9 mouse cellular contexts compared by ENCODE assay signal in genomic region chr13:37824956-37825645, GRCm38 (mm10). TPM values are rescaled to one million over a fixed set of nuclear protein-coding genes. Genes with fewer than 3 reads are reported as not detected.
DNase-seq lines count a peak whose midpoint lies in the region; ATAC-seq and TF ChIP-seq lines count a peak whose summit lies in the region.
"Had no signal": no experiment of that assay in that cellular context is flagged by ENCODE, and none has a peak within 500 bp of the region (broad histone marks: within the 10 kb centered on the region; RNA-seq: fewer than 3 reads in every experiment).

No protein-coding gene starts in this region.

- peak overlapping the region; percentile 64; the same call in 1 of the 2 replicates for H3K9ac ChIP-seq in hindbrain, embryonic 11.5 days (ENCODE audit: low read depth, low read length)

- DNase-seq in cerebellum, adult 2 months, result peak in 1 of 2 experiments; percentile 13
- DNase-seq in cerebellum, adult 9-10 months, result no peak
- DNase-seq in embryo, embryonic 10.5 days (ENCODE audit: low spot score), result peak; percentile 64
- peak; percentile 52 for DNase-seq in hindbrain, embryonic 11.5 days (ENCODE audit: low spot score)
- peak; percentile 77 for DNase-seq in liver
- DNase-seq in gastrocnemius, postnatal 14 days, result no peak

- peak overlapping the region; percentile 95 for H3K4me2 ChIP-seq in hindbrain, embryonic 11.5 days (replicated peaks; ENCODE audit: low read depth, low read length)

- peaks cover 13% of the 10 kb centered on the region; the same call in 1 of the 2 replicates for H3K27me3 ChIP-seq in cerebellum, adult 2 months (ENCODE audit: control insufficient read depth, insufficient read depth, low read length)
- H3K27me3 ChIP-seq in C2C12 (ENCODE audit: control insufficient read depth, insufficient read depth, insufficient read length), result no peaks in the 10 kb centered on the region
- H3K27me3 ChIP-seq in hindbrain, embryonic 11.5 days (ENCODE audit: control insufficient read depth, insufficient read depth, low read length), result peaks cover 10% of the 10 kb centered on the region; the same call in 1 of the 2 replicates
- H3K27me3 ChIP-seq: Patski had no signal

- no peaks in the 10 kb centered on the region for H3K36me3 ChIP-seq in C2C12 (ENCODE audit: control insufficient read depth, insufficient read depth)
- no peaks in the 10 kb centered on the region for H3K36me3 ChIP-seq in hindbrain, embryonic 11.5 days (ENCODE audit: control insufficient read depth, insufficient read depth, low read length)

- H3ac ChIP-seq in C2C12 (ENCODE audit: control insufficient read depth, insufficient read length, low read depth), result peak overlapping the region; percentile 97

- WGBS in cerebellum, adult 2 months, result 15% methylated on average over 27 of the region's 27 CpGs
- WGBS in hindbrain, embryonic 11.5 days, result under 1% methylated on average over 27 of the region's 27 CpGs
- 21% methylated on average over 27 of the region's 27 CpGs for WGBS in olfactory bulb, adult 2 months

- peak; percentile 10; the same call in 1 of the 2 replicates for ATAC-seq in hindbrain, embryonic 11.5 days (ENCODE audit: low FRiP score)
- ATAC-seq: Patski had no signal

- H3K4me3 ChIP-seq in cerebellum, adult 2 months (replicated peaks; ENCODE audit: insufficient read depth, low read depth, low read length), result peak overlapping the region; percentile 67
- no peak overlapping the region for H3K4me3 ChIP-seq in C2C12 (ENCODE audit: insufficient read depth, poor library complexity, severe bottlenecking)
- peak overlapping the region; percentile 79 for H3K4me3 ChIP-seq in hindbrain, embryonic 11.5 days (ENCODE audit: low read depth, low read length)
- peak overlapping the region; percentile 66 for H3K4me3 ChIP-seq in olfactory bulb, adult 2 months (ENCODE audit: insufficient read depth, low read depth, low read length)

- H3K9me3 ChIP-seq in hindbrain, embryonic 11.5 days (ENCODE audit: control insufficient read depth, low read length), result no peaks in the 10 kb centered on the region

- intact Hi-C loops in gastrocnemius, postnatal 14 days (cut with DNase I; ENCODE audit: low total_unique reads), result no loop called here

- no peak overlapping the region for H3K27ac ChIP-seq in cerebellum, adult 2 months (ENCODE audit: insufficient read depth, low read length)
- no peak overlapping the region for H3K27ac ChIP-seq in hindbrain, embryonic 11.5 days (ENCODE audit: low read depth, low read length)
- no peak overlapping the region for H3K27ac ChIP-seq in olfactory bulb, adult 2 months (ENCODE audit: insufficient read depth, low read depth, low read length)

- TF ChIP-seq CTCF in cerebellum, adult 2 months (IDR thresholded peaks at IDR 0.05; ENCODE audit: borderline replicate concordance, insufficient read depth, low read depth, low read length), result no peak
- no peak for TF ChIP-seq CTCF in C2C12 (IDR thresholded peaks at IDR 0.05; ENCODE audit: control insufficient read depth, insufficient read depth, insufficient read length)
- no peak for TF ChIP-seq CTCF in olfactory bulb, adult 2 months (IDR thresholded peaks at IDR 0.05; ENCODE audit: insufficient read depth, low read depth, low read length)

- H3K79me2 ChIP-seq in C2C12 (ENCODE audit: control insufficient read depth, insufficient read depth), result peaks cover 40% of the 10 kb centered on the region

- H3K79me3 ChIP-seq in C2C12 (ENCODE audit: low read depth), result peaks cover 26% of the 10 kb centered on the region

- H3K4me1 ChIP-seq in cerebellum, adult 2 months (ENCODE audit: control insufficient read depth, insufficient read depth, low read length), result no peaks in the 10 kb centered on the region; the same call in 1 of the 2 replicates
- H3K4me1 ChIP-seq in hindbrain, embryonic 11.5 days (replicated peaks; ENCODE audit: control insufficient read depth, insufficient read depth, low read length), result peaks cover 4% of the 10 kb centered on the region; the same call in 1 of the 2 replicates
- H3K4me1 ChIP-seq in olfactory bulb, adult 2 months (ENCODE audit: control insufficient read depth, insufficient read depth, low read length), result peaks cover 14% of the 10 kb centered on the region

- no peak for TF ChIP-seq POLR2A in cerebellum, adult 2 months (IDR thresholded peaks at IDR 0.05; ENCODE audit: borderline replicate concordance, insufficient read depth, low read length)
- no peak for TF ChIP-seq POLR2A in olfactory bulb, adult 2 months (IDR thresholded peaks at IDR 0.05; ENCODE audit: insufficient read depth, low read depth, low read length)

TF ChIP-seq in C2C12, 6 proteins besides CTCF, POLR2A, EP300 and RAD21:
- no peak for TF ChIP-seq MYOG (IDR thresholded peaks at IDR 0.05; ENCODE audit: control insufficient read depth, extremely low read depth, insufficient read length)
- no peak for TF ChIP-seq USF1 (IDR thresholded peaks at IDR 0.05; ENCODE audit: low read depth)
- no peak for TF ChIP-seq CEBPB (IDR thresholded peaks at IDR 0.05; ENCODE audit: low read depth)
- no peak for TF ChIP-seq MYOD1 (IDR thresholded peaks at IDR 0.05; ENCODE audit: control insufficient read depth, insufficient read length, low read depth)
- no peak for TF ChIP-seq FOSL1 (IDR thresholded peaks at IDR 0.05; ENCODE audit: insufficient read depth, low read length, poor library complexity, severe bottlenecking)

RNA-seq across cellular contexts. Expression of gene Rreb1, which starts 46.9 kb away (rescaled TPM):
- polyA plus RNA-seq in cerebellum, adult 2 months (2012; rRNA removed), result 39.2 and 43.8 TPM in 2 replicates
- polyA plus RNA-seq in C2C12 (2012; fragmentation: generic; extraction: Trizol), result 6.0 TPM
- 6.3 and 7.0 TPM in 2 replicates for polyA plus RNA-seq in hindbrain, embryonic 11.5 days (2014; fragmentation: Nextera tagmentation; extraction: Ambion mirVana)
- polyA plus RNA-seq in olfactory bulb, adult 2 months (2012; ENCODE audit: insufficient read depth, insufficient read length, low replicate concordance, missing spikeins), result 58.3 TPM in 1 of 2 replicates, not detected in the other
- total RNA-seq in gastrocnemius, postnatal 14 days (2021), result 10 to 100 TPM; 26.2 to 32.9 TPM

Comparison
In these comparisons a context has a peak if more than half of its experiments do, and no peak if none do; other contexts are left out.
1. DNase-seq: peak in embryo, embryonic 10.5 days (single experiment), hindbrain, embryonic 11.5 days (single experiment) and liver (single experiment); none in cerebellum, adult 9-10 months (single experiment) and gastrocnemius, postnatal 14 days (single experiment).